Mouse (Mus musculus) myocyte (in vitro differentiated cells): Measurements from ENCODE around the gene Gm10837.

Source experiments
- CEBPB ChIP-seq: IDR thresholded peaks from 2 replicates; pipeline ENCODE4 v1.6.1; 2011; ENCODE audit warnings: mild to moderate bottlenecking, moderate library complexity; ENCODE audit not compliant: poor library complexity, insufficient read depth, severe bottlenecking
- E2F4 ChIP-seq: IDR thresholded peaks from one replicate; pipeline ENCODE4 v1.6.1; 2011; ENCODE audit warnings: mild to moderate bottlenecking, control low read depth, moderate library complexity; ENCODE audit not compliant: insufficient read depth
- MAX ChIP-seq: IDR thresholded peaks from one replicate; pipeline ENCODE4 v1.6.1; 2011; ENCODE audit warnings: low read depth, mild to moderate bottlenecking, control low read depth
- MYOD1 ChIP-seq, 3 experiments: IDR thresholded peaks; one replicate each; pipeline ENCODE4 v1.6.1; 2011; ENCODE audit warnings: control low read depth in 2 of 3, low read depth in 2 of 3, mild to moderate bottlenecking in 2 of 3, moderate library complexity in 1 of 3; ENCODE audit not compliant: insufficient read length in 2 of 3, control insufficient read depth in 1 of 3
- MYOG ChIP-seq, 3 experiments: IDR thresholded peaks; one replicate each; pipeline ENCODE4 v1.6.1; 2011; ENCODE audit warnings: control low read depth in 2 of 3, low read depth in 2 of 3, mild to moderate bottlenecking in 2 of 3; ENCODE audit not compliant: insufficient read length in 2 of 3, control insufficient read depth in 1 of 3, insufficient read depth in 1 of 3
- POLR2A ChIP-seq: IDR thresholded peaks from one replicate; pipeline ENCODE4 v1.6.1; 2011; ENCODE audit warnings: low read depth, mild to moderate bottlenecking, control low read depth, moderate library complexity; ENCODE audit not compliant: insufficient read length
- POLR2AphosphoS2 ChIP-seq: IDR thresholded peaks from one replicate; pipeline ENCODE4 v1.6.1; 2011; ENCODE audit warnings: low read depth, control low read depth; ENCODE audit not compliant: insufficient read length
- SRF ChIP-seq: IDR thresholded peaks from one replicate; pipeline ENCODE4 v1.6.1; 2011; ENCODE audit warnings: low read depth; ENCODE audit not compliant: control insufficient read depth, insufficient read length
- TCF12 ChIP-seq: IDR thresholded peaks from one replicate; pipeline ENCODE4 v1.6.1; 2011; ENCODE audit warnings: mild to moderate bottlenecking, control low read depth; ENCODE audit not compliant: poor library complexity, insufficient read depth, severe bottlenecking
- TCF3 ChIP-seq: IDR thresholded peaks from one replicate; pipeline ENCODE4 v1.6.1; 2011; ENCODE audit warnings: low read depth, control low read depth; ENCODE audit not compliant: insufficient read length
- USF1 ChIP-seq: IDR thresholded peaks from one replicate; pipeline ENCODE4 v1.6.1; 2011; ENCODE audit warnings: low read depth, mild to moderate bottlenecking, control low read depth, moderate library complexity

GRCm38 (mm10) chr14:122472647-122473046, 17.7 kb upstream of the Gm10837 start:
- TF ChIP-seq POLR2AphosphoS2 (no peak), MAX (no peak), CEBPB (no peak), POLR2A (no peak), USF1 (no peak), TCF12 (no peak), MYOD1 (IDR thresholded peaks at IDR 0.05; ENCODE audit: control insufficient read depth in 1 of 3, insufficient read length in 2 of 3, low read depth in 2 of 3) (no peak), E2F4 (no peak), TCF3 (no peak), MYOG (IDR thresholded peaks at IDR 0.05; ENCODE audit: control insufficient read depth in 1 of 3, insufficient read depth in 1 of 3, insufficient read length in 2 of 3, low read depth in 2 of 3) (no peak), SRF (no peak)
